Mouse (Mus musculus) left cerebral cortex, adult 9 months (tissue): ENCODE measurements around the gene F8a.
"Not testable (repeated sequence)": the region's sequence is repeated elsewhere in the genome, so short reads cannot be mapped to it uniquely, and the experiment has no call there.

Experiments
- DNase-seq, 2 experiments: peaks; one replicate each; pipeline ENCODE4 v3.0.0; 2022; ENCODE audit warnings: low spot score in 2 of 2

Gene F8a

DNA sequence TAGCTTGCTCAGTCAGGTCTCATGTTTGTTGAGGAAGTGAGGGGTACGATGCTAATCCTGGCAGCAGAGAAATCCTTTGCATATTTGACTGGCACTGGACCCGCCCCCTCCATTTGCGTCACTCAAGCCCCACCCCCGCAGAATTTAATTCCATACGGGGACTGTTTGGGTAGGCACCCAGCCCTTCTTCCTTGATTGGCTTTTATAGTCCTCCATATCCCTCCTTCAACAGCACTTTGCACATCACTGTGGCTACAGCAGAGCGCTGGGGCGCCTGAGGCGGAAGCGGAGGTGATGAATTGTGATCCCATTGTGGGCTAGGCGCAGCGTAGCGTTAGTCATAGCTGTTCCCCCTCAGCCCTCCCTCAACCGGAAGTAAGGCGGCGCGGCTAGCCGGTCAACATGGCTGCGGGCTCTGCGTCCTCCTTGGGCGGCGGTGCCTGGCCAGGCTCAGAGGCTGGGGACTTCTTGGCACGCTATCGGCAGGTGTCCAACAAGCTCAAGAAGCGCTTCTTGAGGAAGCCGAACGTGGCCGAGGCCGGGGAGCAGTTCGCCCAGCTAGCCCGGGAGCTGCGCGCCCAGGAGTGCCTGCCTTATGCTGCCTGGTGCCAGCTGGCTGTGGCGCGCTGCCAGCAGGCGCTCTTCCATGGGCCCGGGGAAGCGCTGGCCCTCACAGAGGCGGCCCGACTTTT is at the start of gene F8a:
Gene F8a, plus strand, starts transcription at position 378 of the 692 bp plus-strand sequence.
- DNase-seq, result peak; percentile 65 to 73

DNA sequence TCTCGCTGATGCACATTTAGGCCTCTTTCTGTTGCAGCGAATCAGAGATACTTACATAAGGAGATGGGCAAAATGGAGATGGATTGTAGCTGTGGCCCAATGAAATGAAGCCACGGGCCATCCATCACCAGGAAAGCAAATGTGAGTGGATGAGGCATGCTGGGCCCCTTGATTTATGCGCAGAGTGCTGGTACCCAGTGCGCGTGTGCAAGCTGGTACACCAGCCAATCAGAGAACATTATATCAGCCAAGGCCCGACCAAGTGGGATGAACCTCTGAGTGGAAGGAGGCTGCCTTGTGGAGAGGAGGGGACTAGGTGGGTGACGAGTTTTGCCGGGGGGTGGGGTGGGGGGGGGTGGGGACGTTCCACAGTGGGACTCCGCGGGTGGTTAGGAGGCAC is 36.2 kb upstream of the F8a start, which contains the start of gene Xlr3b:
Gene Xlr3b, plus strand, starts transcription at position 274 of the 400 bp plus-strand sequence.
- DNase-seq, result peak in 1 of 2 experiments; percentile 0

DNA sequence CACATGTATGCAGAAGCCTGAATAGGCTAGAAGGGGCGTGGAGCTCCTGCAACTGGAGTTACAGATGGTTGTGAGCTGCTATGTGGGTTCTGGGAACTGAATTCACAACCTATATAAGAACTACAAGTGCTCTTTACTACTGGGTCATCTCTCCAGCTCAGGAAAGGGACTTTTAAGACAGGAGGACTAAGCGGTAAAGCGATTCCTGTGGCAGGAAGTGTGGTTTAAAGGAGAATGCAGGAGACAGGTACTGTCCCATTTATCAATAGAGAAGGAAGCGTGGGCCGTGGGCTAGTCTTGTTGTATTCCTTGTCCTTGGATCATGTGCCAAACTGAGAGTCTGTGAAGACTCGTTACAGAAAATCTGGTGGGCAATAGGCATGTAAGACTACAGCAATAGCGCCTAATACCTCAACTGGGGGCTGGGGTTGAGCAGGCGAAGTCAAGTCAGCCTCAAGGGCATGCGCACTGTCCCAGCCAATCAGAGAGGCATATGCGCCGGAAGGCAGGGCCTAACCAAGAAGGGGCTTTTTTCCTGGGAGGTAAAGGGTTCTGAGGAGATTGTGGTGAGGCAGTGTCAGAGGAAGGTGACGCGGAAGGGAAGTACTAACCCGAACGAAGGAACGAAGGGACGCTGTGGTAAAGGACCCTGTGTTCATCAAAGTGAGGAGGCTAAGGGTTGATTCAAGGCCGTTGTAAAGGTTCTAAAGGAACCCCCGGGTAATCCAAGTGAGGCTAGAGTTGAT is 14.1 kb upstream of the F8a start, which contains the start of gene Xlr4b:
Gene Xlr4b, plus strand, starts transcription at position 515 of the 746 bp plus-strand sequence.
- not testable (repeated sequence) for DNase-seq

DNA sequence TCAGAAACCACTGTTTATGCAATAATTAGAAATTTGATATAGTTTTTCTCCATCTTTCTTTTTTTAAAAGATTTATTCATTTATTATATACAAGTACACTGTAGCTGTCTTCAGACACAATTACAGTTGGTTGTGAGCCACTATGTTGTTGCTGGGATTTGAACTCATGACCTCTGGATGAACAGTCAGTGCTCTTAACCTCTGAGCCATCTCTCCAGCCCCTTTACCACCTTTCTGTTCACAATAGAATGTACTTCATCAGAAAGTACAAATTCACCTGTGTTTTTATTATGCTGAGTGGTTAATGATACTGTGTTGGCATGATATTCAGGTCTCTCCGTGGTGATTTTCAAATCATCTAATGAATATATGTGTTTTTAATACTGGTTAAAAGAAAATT is 2.7 kb upstream of the F8a start:
- no peak for DNase-seq

DNA sequence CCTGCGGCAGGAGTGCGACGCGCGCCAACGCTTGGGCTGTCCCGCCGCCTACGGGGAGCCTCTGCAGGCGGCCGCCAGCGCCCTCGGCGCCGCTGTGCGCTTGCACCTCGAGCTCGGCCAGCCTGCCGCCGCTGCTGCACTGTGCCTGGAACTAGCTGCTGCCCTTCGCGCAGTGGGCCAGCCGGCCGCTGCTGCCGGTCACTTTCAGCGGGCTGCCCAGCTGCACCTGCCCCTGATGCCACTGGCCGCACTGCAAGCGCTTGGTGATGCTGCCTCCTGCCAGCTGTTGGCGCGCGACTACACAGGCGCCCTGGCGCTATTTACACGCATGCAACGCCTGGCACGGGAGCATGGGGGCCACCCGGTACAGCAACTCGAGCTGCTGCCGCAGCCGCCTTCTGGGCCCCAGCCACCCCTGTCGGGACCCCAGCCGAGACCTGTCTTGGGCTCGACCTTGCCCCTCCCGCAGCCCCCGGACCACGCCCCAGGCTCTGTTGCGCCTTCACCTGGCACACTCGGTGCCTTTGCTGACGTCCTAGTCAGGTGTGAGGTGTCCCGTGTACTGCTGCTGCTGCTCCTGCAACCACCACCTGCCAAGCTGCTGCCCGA is 619 bp downstream of the F8a start:
- DNase-seq, result no peak

DNA sequence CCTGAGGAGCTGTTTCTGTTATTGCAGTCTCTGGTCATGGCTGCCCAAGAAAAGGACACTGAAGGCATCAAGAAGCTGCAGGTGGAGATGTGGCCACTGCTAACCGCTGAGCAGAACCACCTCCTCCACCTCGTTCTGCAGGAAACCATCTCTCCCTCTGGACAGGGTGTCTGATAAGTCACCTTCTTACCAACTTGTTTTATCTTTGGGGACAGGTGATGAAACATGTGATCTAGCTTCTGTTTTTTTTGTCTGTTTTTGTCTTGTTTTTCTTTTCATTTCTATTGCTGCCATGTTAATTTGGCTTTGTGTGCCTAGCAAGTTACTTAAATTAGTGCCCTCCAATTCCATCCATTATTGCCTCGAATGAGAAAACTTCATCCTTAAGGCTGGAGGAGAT is 1.2 kb downstream of the F8a start:
- DNase-seq, result no peak

DNA sequence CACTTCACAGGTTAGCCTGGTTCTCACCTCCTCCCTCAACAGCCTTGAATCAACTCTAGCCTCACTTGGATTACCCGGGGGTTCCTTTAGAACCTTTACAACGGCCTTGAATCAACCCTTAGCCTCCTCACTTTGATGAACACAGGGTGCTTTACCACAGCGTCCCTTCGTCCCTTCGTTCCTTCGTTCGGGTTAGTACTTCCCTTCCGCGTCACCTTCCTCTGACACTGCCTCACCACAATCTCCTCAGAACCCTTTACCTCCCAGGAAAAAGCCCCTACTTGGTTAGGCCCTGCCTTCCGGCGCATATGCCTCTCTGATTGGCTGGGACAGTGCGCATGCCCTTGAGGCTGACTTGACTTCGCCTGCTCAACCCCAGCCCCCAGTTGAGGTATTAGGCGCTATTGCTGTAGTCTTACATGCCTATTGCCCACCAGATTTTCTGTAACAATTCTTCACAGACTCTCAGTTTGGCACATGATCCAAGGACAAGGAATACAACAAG is 14.8 kb downstream of the F8a start, which contains the start of gene Xlr4c:
Gene Xlr4c, minus strand, starts transcription at position 310 of the 505 bp plus-strand sequence.
- not testable (repeated sequence) for DNase-seq

DNA sequence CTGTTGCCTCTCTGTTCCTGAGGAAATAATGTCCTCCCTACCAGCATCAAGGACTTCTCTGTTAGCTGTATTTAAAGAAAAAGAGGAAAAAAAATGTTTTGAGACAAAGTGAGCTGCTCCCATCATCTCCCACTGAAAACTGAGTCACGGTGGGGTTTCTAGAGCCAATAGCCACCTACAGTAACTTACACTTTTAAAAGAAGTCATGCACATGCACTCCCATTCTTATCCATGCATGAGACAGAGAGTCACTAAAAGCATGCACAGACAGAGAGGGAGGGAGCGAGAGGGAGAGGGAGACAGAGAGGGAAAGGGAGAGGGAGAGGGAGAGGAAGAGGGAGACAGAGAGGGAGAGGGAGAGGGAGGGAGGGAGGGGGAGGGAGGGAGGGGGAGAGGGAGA is 34.3 kb downstream of the F8a start:
- not testable (repeated sequence) for DNase-seq

DNA sequence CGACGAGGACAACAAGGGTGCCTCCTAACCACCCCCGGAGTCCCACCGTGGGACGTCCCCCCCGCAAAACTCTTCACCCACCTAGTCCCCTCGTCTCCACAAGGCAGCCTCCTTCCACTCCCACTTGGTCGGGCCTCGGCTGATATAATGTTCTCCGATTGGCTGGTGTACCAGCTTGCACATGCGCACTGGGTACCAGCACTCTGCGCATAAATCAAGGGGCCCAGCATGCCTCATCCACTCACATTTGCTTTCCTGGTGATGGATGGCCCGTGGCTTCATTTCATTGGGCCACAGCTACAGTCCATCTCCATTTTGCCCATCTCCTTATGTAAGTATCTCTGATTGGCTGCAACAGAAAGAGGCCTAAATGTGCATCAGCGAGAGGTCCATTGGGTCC is 37.2 kb downstream of the F8a start, which contains the start of gene Xlr3c:
Gene Xlr3c, minus strand, starts transcription at position 121 of the 400 bp plus-strand sequence.
- not testable (repeated sequence) for DNase-seq
